Mouse (Mus musculus) MEL-GATA-1-ER (cell line): ENCODE data around the gene Sept9.

Source experiments
- DNase-seq: peaks from one replicate; pipeline ENCODE4 v3.0.0-alpha.2; 2012; ENCODE audit warnings: low read depth; ENCODE audit errors: extremely low read depth

The Sept9 gene

GRCm38 (mm10) chr11:117343800-117344199, 144.3 kb downstream of the Sept9 start:
- no peak for DNase-seq

DNA sequence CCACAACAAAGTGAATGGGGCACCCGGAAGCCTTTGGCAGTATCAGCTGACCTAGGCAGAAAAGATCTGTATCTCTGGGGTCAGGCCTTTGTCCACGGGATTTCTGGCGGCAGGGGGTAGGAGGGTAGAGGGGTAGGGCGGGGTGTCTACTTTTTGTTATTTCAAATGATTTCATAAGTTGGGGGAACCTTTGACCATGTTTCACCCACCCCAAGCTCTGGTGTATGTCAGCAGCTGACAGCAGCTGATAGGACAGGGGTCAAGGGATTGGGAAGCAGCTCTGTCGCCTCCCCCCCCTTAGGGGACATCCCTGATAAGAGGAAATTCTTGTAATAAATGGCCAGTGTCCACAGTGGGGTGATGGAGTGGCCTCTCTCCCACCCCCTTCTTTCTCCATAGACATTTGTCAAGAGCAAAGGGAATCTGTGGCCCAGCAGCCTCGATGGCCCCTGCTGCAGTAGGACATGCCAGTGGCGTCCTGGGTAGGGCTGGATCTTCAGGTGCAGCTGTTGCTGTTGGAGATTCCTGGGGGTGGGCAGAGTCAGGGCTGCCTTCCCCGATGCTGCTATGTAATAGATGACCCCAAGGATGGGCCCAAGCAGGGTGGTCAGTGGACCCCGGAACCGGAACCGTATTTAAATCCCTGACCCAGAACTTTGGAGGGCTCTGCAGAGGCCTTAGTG, 145.0 kb downstream of the Sept9 start:
- no peak for DNase-seq

- no peak for DNase-seq
Observed at GRCm38 (mm10) chr11:117345022-117345765, 145.7 kb downstream of the Sept9 start.

- no peak for DNase-seq
Observed at GRCm38 (mm10) chr11:117347256-117347655, 147.8 kb downstream of the Sept9 start.

- DNase-seq = no peak
Observed at GRCm38 (mm10) chr11:117348429-117349103, 149.1 kb downstream of the Sept9 start.

DNA sequence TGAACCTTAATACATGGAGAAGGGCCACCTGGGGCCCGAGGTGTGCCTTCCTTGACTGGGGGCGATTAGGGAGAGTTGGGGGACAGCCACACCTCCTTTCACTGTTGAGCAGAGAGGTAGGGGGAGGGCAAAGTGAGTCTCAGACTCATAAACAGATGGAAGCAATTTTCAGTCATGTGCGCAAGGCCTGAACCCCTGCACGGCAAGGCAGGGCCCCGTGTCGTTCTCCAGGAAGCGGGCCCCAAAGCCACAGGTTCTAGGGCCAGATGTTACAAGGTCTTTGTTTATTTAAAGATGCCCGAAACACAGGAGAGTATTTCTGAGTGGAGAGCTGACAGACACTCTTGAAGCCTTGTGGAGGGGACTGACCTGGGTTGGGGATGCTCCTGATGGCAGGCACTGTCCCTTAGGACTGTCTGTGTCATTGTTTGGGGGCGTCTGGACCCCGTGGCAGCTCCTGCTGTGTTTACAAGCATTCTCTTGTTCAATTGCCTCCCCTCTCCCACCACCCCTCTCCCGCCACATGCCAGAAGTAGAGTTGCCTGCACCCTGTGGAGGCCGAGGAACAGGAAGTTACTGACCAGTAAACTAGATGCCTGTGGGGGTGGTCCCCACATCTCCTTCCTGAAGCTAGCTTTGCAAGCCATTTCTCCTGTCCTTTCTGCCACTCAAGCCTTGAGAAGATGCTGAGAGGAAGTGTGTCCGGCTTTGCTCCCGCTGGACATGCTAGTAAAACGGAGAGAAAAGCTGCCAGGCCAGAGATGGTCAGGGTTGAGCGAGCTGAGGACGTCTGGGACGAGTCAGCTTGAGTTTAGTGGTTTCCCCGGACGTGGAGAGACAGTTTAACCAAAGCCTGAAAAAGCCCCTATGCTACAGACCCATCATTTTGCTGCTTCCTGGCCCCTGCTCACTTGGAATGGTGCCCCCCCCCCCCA, 150.2 kb downstream of the Sept9 start:
- no peak for DNase-seq

- no peak for DNase-seq
Observed at GRCm38 (mm10) chr11:117350462-117351222, 151.2 kb downstream of the Sept9 start.

GRCm38 (mm10) chr11:117353126-117353525, 153.7 kb downstream of the Sept9 start:
- DNase-seq = no peak

GRCm38 (mm10) chr11:117354107-117354506, 154.6 kb downstream of the Sept9 start:
- DNase-seq = no peak

GRCm38 (mm10) chr11:117356937-117357336, 157.5 kb downstream of the Sept9 start:
- DNase-seq = no peak

- DNase-seq = peak; percentile 82
Observed at GRCm38 (mm10) chr11:117357916-117358639, 158.6 kb downstream of the Sept9 start.

- DNase-seq = no peak
Observed at GRCm38 (mm10) chr11:117359161-117359560, 159.7 kb downstream of the Sept9 start.

DNA sequence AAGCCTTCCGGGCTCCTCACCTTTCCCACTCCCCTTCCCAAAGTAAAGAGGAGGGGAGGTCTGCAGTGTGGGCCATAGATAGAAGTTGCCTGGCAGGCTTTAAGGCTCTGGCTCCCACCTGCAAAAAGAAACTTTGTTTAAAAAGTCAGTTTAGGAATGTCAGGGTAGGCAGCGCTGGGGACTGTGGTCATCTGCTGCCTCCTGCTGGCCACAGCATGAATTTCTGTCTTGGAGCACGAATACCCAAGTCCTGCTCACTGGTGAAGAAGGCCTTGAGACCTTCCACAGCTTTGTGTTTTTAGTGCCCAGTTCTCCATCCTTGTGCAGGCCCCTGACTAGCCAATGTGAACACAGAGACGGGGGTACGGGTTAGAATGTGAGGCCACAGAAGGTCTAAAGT, 160.4 kb downstream of the Sept9 start:
- no peak for DNase-seq

GRCm38 (mm10) chr11:117360561-117360960, 161.1 kb downstream of the Sept9 start:
- no peak for DNase-seq

GRCm38 (mm10) chr11:117362307-117362706, 162.8 kb downstream of the Sept9 start:
- no peak for DNase-seq

- DNase-seq = no peak
Observed at GRCm38 (mm10) chr11:117363918-117364317, 164.5 kb downstream of the Sept9 start.

DNA sequence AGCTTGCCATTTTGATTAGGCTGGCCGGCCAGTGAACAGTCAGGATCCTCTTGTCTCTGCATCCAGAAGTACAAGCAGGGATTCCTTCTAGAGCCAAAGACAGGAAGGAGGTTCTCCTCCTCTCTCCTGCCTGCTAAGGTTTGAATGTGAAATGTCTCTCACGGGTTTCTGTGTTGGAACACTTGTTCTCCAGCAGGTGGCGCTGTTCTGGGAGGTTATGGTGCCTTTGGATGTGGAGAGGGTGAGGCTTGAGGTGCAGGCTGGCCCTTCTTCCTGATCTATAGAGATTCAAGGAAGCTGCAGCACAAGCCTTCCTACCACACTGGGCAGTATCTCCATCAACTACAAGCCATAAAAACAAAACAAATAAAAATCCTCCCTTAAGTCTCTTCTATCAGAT, 167.0 kb downstream of the Sept9 start:
- DNase-seq = peak; percentile 51

- DNase-seq = peak; percentile 24
Observed at GRCm38 (mm10) chr11:117366861-117367357, 167.4 kb downstream of the Sept9 start.

GRCm38 (mm10) chr11:117367937-117368336, 168.5 kb downstream of the Sept9 start:
- no peak for DNase-seq

DNA sequence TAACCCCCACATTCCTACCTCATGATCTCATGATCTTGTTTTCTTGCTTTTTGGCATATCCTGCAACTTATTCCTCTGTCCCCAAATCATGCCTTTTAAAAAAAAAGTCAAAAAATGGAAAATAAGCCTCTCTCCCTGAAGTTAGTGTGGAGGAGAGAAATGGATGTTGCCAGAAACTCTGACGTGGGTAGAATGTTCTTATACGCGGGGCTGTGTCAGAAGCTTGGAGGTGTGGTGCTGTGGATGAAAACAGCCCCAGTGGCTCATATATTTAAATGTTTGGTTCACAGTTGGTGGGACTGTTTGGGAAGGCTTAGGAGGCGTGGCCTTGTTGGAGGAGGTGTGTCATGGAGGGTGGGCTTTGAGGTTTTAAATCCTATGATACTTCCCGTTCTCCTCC, 169.9 kb downstream of the Sept9 start:
- DNase-seq = no peak
